ENCODE assay signal across 25 mouse cellular contexts in the genomic region with DNA sequence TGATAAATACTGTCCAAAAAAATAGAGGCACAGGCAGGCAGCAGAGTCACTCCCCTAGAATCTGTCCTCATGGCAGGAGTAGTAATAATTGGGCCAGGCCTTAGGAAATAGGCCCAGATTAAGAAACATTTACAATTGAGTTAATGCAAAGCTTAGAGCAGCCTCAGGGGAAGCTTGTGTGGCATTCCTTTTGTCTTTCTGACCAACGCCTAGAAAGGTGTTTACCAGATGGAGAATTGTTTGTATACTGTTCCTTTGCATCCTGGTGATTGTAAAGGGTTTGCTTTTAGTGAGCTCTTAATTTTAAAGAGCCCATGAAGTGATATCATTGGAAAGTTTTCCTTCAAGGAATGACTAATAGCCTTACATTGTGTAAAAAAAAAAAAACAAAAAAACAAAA.
DNase-seq lines count a peak whose midpoint lies in the region; ATAC-seq and TF ChIP-seq lines count a peak whose summit lies in the region.
"Had no signal": no experiment of that assay in that cellular context is flagged by ENCODE, and none has a peak within 500 bp of the region (broad histone marks: within the 10 kb centered on the region; RNA-seq: fewer than 3 reads in every experiment).

No protein-coding gene starts in this region.

- H3K27ac ChIP-seq in ES-E14 (ENCODE audit: insufficient read depth, low read depth, low read length, poor library complexity, severe bottlenecking) = peak overlapping the region; percentile 81

- H3K36me3 ChIP-seq in ES-E14 (ENCODE audit: control insufficient read depth, insufficient read depth, low read length, poor library complexity, severe bottlenecking) = no peaks in the 10 kb centered on the region
- H3K36me3 ChIP-seq: G1E had no signal

- H3K9ac ChIP-seq in ES-E14 (ENCODE audit: insufficient read depth, low read depth, low read length, poor library complexity, severe bottlenecking) = no peak overlapping the region

- no peaks in the 10 kb centered on the region; a peak in 1 of 4 replicates for H3K4me1 ChIP-seq in ES-E14 (ENCODE audit: control insufficient read depth in 2 of 2, insufficient read depth in 2 of 2, low read length in 2 of 2, poor library complexity in 1 of 2)

- intact Hi-C loops in gastrocnemius, postnatal 36 days (cut with DNase I) = no loop called here
- intact Hi-C loops in heart, postnatal 25 days (cut with DNase I) = no loop called here

- no peaks in the 10 kb centered on the region for H3K9me3 ChIP-seq in ES-E14 (ENCODE audit: control insufficient read depth, insufficient read depth, low read depth, low read length)
- H3K9me3 ChIP-seq: G1E had no signal

- in situ Hi-C loops in ES-E14 (cut with MboI; ENCODE audit: low sequenced_read_pairs in 2 of 2, unreplicated experiment in 2 of 2) = no loop called here

- DNase-seq in ES-CJ7 (ENCODE audit: low read depth, low spot score) = peak; percentile 54
- no peak for DNase-seq in ES-E14 (ENCODE audit: low read depth, low spot score)
- peak; percentile 83 for DNase-seq in R1 (ENCODE audit: low read depth, low spot score)
- DNase-seq in ZHBTc4 (ENCODE audit: low read depth, low spot score) = peak; percentile 55
- no peak for DNase-seq in heart, postnatal 4 days
- no peak for DNase-seq in gastrocnemius, postnatal 36 days
- DNase-seq in heart, postnatal 25 days (ENCODE audit: low spot score) = no peak
- DNase-seq: adrenal gland, adult 2 months; adrenal gland, adult 8-10 months; adrenal gland, postnatal 10 days; adrenal gland, postnatal 14 days; adrenal gland, postnatal 25 days; adrenal gland, postnatal 36 days; B cell, adult 2 months; cerebellum, adult 11 months; cerebellum, adult 11-12 months; cerebellum, adult 18-20 months; cerebellum, adult 2 months; cerebellum, adult 8-10 months; cerebellum, adult 9-10 months had no signal

- no peak overlapping the region for H3K4me3 ChIP-seq in ES-E14 (ENCODE audit: insufficient read depth in 1 of 2, low read depth in 1 of 2, low read length in 2 of 2, poor library complexity in 1 of 2, severe bottlenecking in 1 of 2)

- ATAC-seq in inflammation-experienced regulatory T-cells, adult 6 months = no peak
- ATAC-seq: activated CD4-positive, CD25-positive, alpha-beta regulatory T cell, adult 4 months; CD4-positive, CD25-positive, alpha-beta regulatory T cell, adult 4 months; Patski had no signal

TF ChIP-seq in ES-E14, 5 proteins besides CTCF, POLR2A, EP300 and RAD21:
- TF ChIP-seq ZNF384 (IDR thresholded peaks at IDR 0.05; ENCODE audit: low read depth, low read length) (no peak), MAFK (IDR thresholded peaks at IDR 0.05; ENCODE audit: insufficient read depth, low read depth, low read length) (no peak), ZC3H11A (IDR thresholded peaks at IDR 0.05; ENCODE audit: borderline replicate concordance, low read depth, low read length) (no peak), CHD2 (IDR thresholded peaks at IDR 0.05; ENCODE audit: low read depth, low read length) (no peak), HCFC1 (IDR thresholded peaks at IDR 0.05; ENCODE audit: borderline replicate concordance, insufficient read depth, low read length) (no peak)

Comparison
In these comparisons a context has a peak if more than half of its experiments do, and no peak if none do; other contexts are left out.
1. DNase-seq: peak in ES-CJ7 (single experiment), R1 (single experiment) and ZHBTc4 (single experiment); none in ES-E14 (single experiment), heart, postnatal 4 days (single experiment), gastrocnemius, postnatal 36 days (0 of 2) and heart, postnatal 25 days (single experiment).